Mouse (Mus musculus) C3H10T1/2 (cell line): ENCODE measurements around the gene Plekho1. TPM values are rescaled to one million over a fixed set of nuclear protein-coding genes. Genes with fewer than 3 reads are reported as not detected.

Experiments used
- polyA plus RNA-seq, 2 experiments: library from polyadenylated mRNA; unstranded; fragments of >200 nt; fragmentation: generic; extraction: Trizol; gene quantifications; one replicate each; pipeline ENCODE4 v1.2.1; 2012; ENCODE audit warnings: missing spikeins in 2 of 2

The Plekho1 gene
- polyA plus RNA-seq: 10 to 100 TPM; 25.2 to 44.5 TPM

GRCm38 (mm10) chr3:95995802-95996428 lies at the start of gene Plekho1:
Plekho1 (minus strand) TSS chr3:95996001.

Other genes with a start within 250 kb of the Plekho1 start
- gene Tars2, start 235.8 kb downstream of the Plekho1 start, polyA plus RNA-seq: 10 to 100 TPM; 20.0 to 36.8 TPM
- 1 to 10 TPM in 1 of 2 experiments, under 1 TPM in 1; 0.95 to 7.4 TPM for gene Rprd2, start 177.1 kb downstream of the Plekho1 start, polyA plus RNA-seq
- 10 to 100 TPM; 14.8 to 27.7 TPM for gene Prpf3, start 140.1 kb downstream of the Plekho1 start, polyA plus RNA-seq
- 100 to 1,000 TPM; 466 to 524 TPM for gene Mrps21, start 124.5 kb downstream of the Plekho1 start, polyA plus RNA-seq
- 1 to 10 TPM; 1.1 to 1.2 TPM for gene Ciart, start 113.8 kb downstream of the Plekho1 start, polyA plus RNA-seq
- 1 to 10 TPM in 1 of 2 experiments, under 1 TPM in 1; 0.05 to 3.2 TPM for gene BC028528, start 104.0 kb downstream of the Plekho1 start, polyA plus RNA-seq
- 100 to 1,000 TPM in 1 of 2 experiments, 10 to 100 TPM in 1; 84.0 to 110 TPM for gene Aph1a, start 102.0 kb downstream of the Plekho1 start, polyA plus RNA-seq
- under 1 TPM; 0.02 to 0.11 TPM for gene Car14, start 91.3 kb downstream of the Plekho1 start, polyA plus RNA-seq
- gene Anp32e, start 66.8 kb downstream of the Plekho1 start, polyA plus RNA-seq: 10 to 100 TPM in 1 of 2 experiments, 1 to 10 TPM in 1; 8.1 to 26.8 TPM
- 10 to 100 TPM in 1 of 2 experiments, 1 to 10 TPM in 1; 7.1 to 20.4 TPM for gene Vps45, start 62.5 kb upstream of the Plekho1 start, polyA plus RNA-seq
- gene Otud7b, start 108.5 kb upstream of the Plekho1 start, polyA plus RNA-seq: 10 to 100 TPM in 1 of 2 experiments, 1 to 10 TPM in 1; 1.8 to 10.6 TPM
- gene Mtmr11, start 166.0 kb upstream of the Plekho1 start, polyA plus RNA-seq: 10 to 100 TPM; 21.0 to 25.2 TPM
- 100 to 1,000 TPM in 1 of 2 experiments, 10 to 100 TPM in 1; 82.8 to 105 TPM for gene Sf3b4, start 176.3 kb upstream of the Plekho1 start, polyA plus RNA-seq
- 1 to 10 TPM in 1 of 2 experiments, under 1 TPM in 1; 0.49 to 1.7 TPM for gene Sv2a, start 185.2 kb upstream of the Plekho1 start, polyA plus RNA-seq
- gene Bola1, start 223.7 kb upstream of the Plekho1 start, polyA plus RNA-seq: 10 to 100 TPM; 87.3 to 88.9 TPM
- gene Hist2h2ab, start 223.9 kb upstream of the Plekho1 start, polyA plus RNA-seq: under 1 TPM; 0.43 to 0.59 TPM
- 1 to 10 TPM; 2.5 to 5.6 TPM for gene Hist2h2ac, start 224.9 kb upstream of the Plekho1 start, polyA plus RNA-seq
- gene Hist2h2be, start 225.1 kb upstream of the Plekho1 start, polyA plus RNA-seq: 1 to 10 TPM in 1 of 2 experiments, under 1 TPM in 1; 0.23 to 1.7 TPM
- 10 to 100 TPM in 1 of 2 experiments, 1 to 10 TPM in 1; 5.7 to 15.8 TPM for gene Hist2h3c2, start 243.1 kb upstream of the Plekho1 start, polyA plus RNA-seq
- gene Hist2h2aa2, start 244.3 kb upstream of the Plekho1 start, polyA plus RNA-seq: 100 to 1,000 TPM in 1 of 2 experiments, 10 to 100 TPM in 1; 42.0 to 222 TPM
- gene Hist2h2aa1, start 249.5 kb upstream of the Plekho1 start, polyA plus RNA-seq: under 1 TPM in 1 of 2 experiments, not detected in 1; 0.22 TPM